Mouse (Mus musculus) intestine, postnatal 0 days (tissue): ENCODE results near the gene Sar1b. TPM values are rescaled to one million over a fixed set of nuclear protein-coding genes. Genes with fewer than 3 reads are reported as not detected.

ENCODE experiments used
- ATAC-seq: fragments of 200-750 bp; cut with Nextera tagmentation; 2 replicates; pipeline ENCODE4 v1.8.0; 2017; ENCODE audit warnings: mild to moderate bottlenecking, moderate TSS enrichment, moderate library complexity
- H3K27ac ChIP-seq: fragments of 300-500 bp; sonication (generic); 2 replicates; pipeline ENCODE4 v1.5.1; 2014; ENCODE audit warnings: mild to moderate bottlenecking, low read depth, low read length, moderate library complexity
- H3K27me3 ChIP-seq: fragments of 300-500 bp; sonication (generic); replicated peaks from 2 replicates; pipeline ENCODE4 v1.6.1; 2014; ENCODE audit warnings: low read length, mixed read lengths; ENCODE audit not compliant: control insufficient read depth, insufficient read depth
- H3K36me3 ChIP-seq: fragments of 300-500 bp; sonication (generic); 2 replicates; pipeline ENCODE4 v1.6.1; 2014; ENCODE audit warnings: mild to moderate bottlenecking, moderate library complexity; ENCODE audit not compliant: control insufficient read depth, insufficient read depth
- H3K4me1 ChIP-seq: fragments of 300-500 bp; sonication (generic); replicated peaks from 2 replicates; pipeline ENCODE4 v1.6.1; 2014; ENCODE audit warnings: antibody characterized with exemption, low read length, mixed read lengths; ENCODE audit not compliant: control insufficient read depth, insufficient read depth
- H3K4me2 ChIP-seq: fragments of 300-500 bp; sonication (generic); replicated peaks from 2 replicates; pipeline ENCODE4 v1.6.1; 2014; ENCODE audit warnings: low read depth, mild to moderate bottlenecking, moderate library complexity
- H3K4me3 ChIP-seq: fragments of 300-500 bp; sonication (generic); 2 replicates; pipeline ENCODE4 v1.5.1; 2014; ENCODE audit warnings: low read depth, low read length
- H3K9ac ChIP-seq: fragments of 300-500 bp; sonication (generic); 2 replicates; pipeline ENCODE4 v1.6.1; 2014; ENCODE audit warnings: mild to moderate bottlenecking, low read depth, low read length
- H3K9me3 ChIP-seq: fragments of 300-500 bp; sonication (generic); 2 replicates; pipeline ENCODE4 v1.6.1; 2016; ENCODE audit warnings: mixed run types; ENCODE audit not compliant: control insufficient read depth
- CTCF ChIP-seq: sonication (generic); IDR thresholded peaks from 2 replicates; pipeline ENCODE4 v1.5.1; 2016; ENCODE audit warnings: low read depth, mild to moderate bottlenecking, control low read depth, antibody characterized with exemption, moderate library complexity
- WGBS: fragments of 180-500 bp; shearing (Covaris S2); extraction: QIAGEN DNeasy Blood & Tissue Kit; methylation state at CpG from one replicate; pipeline ENCODE4 v1.1.7; 2014; 5-methylcytosine and 5-hydroxymethylcytosine counted together
- polyA plus RNA-seq: library from polyadenylated mRNA; unstranded; fragments of >200 nt; fragmentation: Nextera tagmentation; extraction: Ambion mirVana; gene quantifications from 2 replicates; pipeline ENCODE4 v1.2.1, GENCODE M21; 2015

The Sar1b gene
- polyA plus RNA-seq, 1 experiment from 2014 or later = 470 TPM

- H3K27ac ChIP-seq = peak overlapping the region; percentile 50; the same call in 1 of the 2 replicates
- no peaks in the 10 kb centered on the region; the same call in 1 of the 2 replicates for H3K4me1 ChIP-seq
- WGBS = 83% methylated on average over 5 of the region's 5 CpGs
- H3K36me3 ChIP-seq = peaks cover 31% of the 10 kb centered on the region; the same call in 1 of the 2 replicates
- no peak for ATAC-seq
- no peaks in the 10 kb centered on the region for H3K27me3 ChIP-seq
- H3K4me2 ChIP-seq = no peak overlapping the region
- H3K9ac ChIP-seq = no peak overlapping the region
- no peak for TF ChIP-seq CTCF
- H3K9me3 ChIP-seq = no peaks in the 10 kb centered on the region
- H3K4me3 ChIP-seq = no peak overlapping the region
Observed at GRCm38 (mm10) chr11:51832992-51833391, 69.5 kb downstream of the Sar1b start.

- H3K9me3 ChIP-seq = no peaks in the 10 kb centered on the region
- no peaks in the 10 kb centered on the region; the same call in 1 of the 2 replicates for H3K4me1 ChIP-seq
- peaks cover 31% of the 10 kb centered on the region; the same call in 1 of the 2 replicates for H3K36me3 ChIP-seq
- H3K27ac ChIP-seq = no peak overlapping the region
- H3K27me3 ChIP-seq = no peaks in the 10 kb centered on the region
- H3K4me2 ChIP-seq = no peak overlapping the region
- no peak overlapping the region for H3K4me3 ChIP-seq
- no peak overlapping the region for H3K9ac ChIP-seq
- ATAC-seq = no peak
- no peak for TF ChIP-seq CTCF
- WGBS = 84% methylated on average over 10 of the region's 10 CpGs
Observed at GRCm38 (mm10) chr11:51833393-51834066, 70.0 kb downstream of the Sar1b start.

GRCm38 (mm10) chr11:51834067-51834411, 70.6 kb downstream of the Sar1b start:
- WGBS = 96% methylated on average over 8 of the region's 8 CpGs
- Histone ChIP-seq H3K4me2 (no peak overlapping the region), H3K9ac (no peak overlapping the region), H3K27me3 (no peaks in the 10 kb centered on the region), H3K9me3 (no peaks in the 10 kb centered on the region), H3K4me3 (no peak overlapping the region), H3K27ac (no peak overlapping the region), H3K36me3 (peaks cover 31% of the 10 kb centered on the region; the same call in 1 of the 2 replicates), H3K4me1 (no peaks in the 10 kb centered on the region; the same call in 1 of the 2 replicates)
- no peak for TF ChIP-seq CTCF
- no peak for ATAC-seq

GRCm38 (mm10) chr11:51835598-51835997, 72.1 kb downstream of the Sar1b start:
- H3K27ac ChIP-seq = no peak overlapping the region
- H3K4me2 ChIP-seq = no peak overlapping the region
- peaks cover 28% of the 10 kb centered on the region; the same call in 1 of the 2 replicates for H3K36me3 ChIP-seq
- H3K27me3 ChIP-seq = no peaks in the 10 kb centered on the region
- no peaks in the 10 kb centered on the region for H3K9me3 ChIP-seq
- no peak overlapping the region for H3K9ac ChIP-seq
- no peak for TF ChIP-seq CTCF
- H3K4me3 ChIP-seq = no peak overlapping the region
- H3K4me1 ChIP-seq = no peaks in the 10 kb centered on the region; the same call in 1 of the 2 replicates
- ATAC-seq = no peak
- 94% methylated on average over 12 of the region's 12 CpGs for WGBS

GRCm38 (mm10) chr11:51836506-51836905, 73.0 kb downstream of the Sar1b start:
- H3K27me3 ChIP-seq = no peaks in the 10 kb centered on the region
- no peaks in the 10 kb centered on the region for H3K9me3 ChIP-seq
- 89% methylated on average over 6 of the region's 6 CpGs for WGBS
- peaks cover 22% of the 10 kb centered on the region; the same call in 1 of the 2 replicates for H3K36me3 ChIP-seq
- H3K9ac ChIP-seq = no peak overlapping the region
- H3K27ac ChIP-seq = no peak overlapping the region
- no peak for TF ChIP-seq CTCF
- H3K4me2 ChIP-seq = no peak overlapping the region
- no peaks in the 10 kb centered on the region; the same call in 1 of the 2 replicates for H3K4me1 ChIP-seq
- ATAC-seq = no peak
- H3K4me3 ChIP-seq = no peak overlapping the region

- Histone ChIP-seq H3K27ac (no peak overlapping the region), H3K9ac (no peak overlapping the region), H3K4me1 (no peaks in the 10 kb centered on the region), H3K36me3 (peaks cover 22% of the 10 kb centered on the region; the same call in 1 of the 2 replicates), H3K27me3 (no peaks in the 10 kb centered on the region), H3K4me3 (no peak overlapping the region), H3K4me2 (no peak overlapping the region), H3K9me3 (no peaks in the 10 kb centered on the region)
- no peak for TF ChIP-seq CTCF
- ATAC-seq = no peak
- WGBS = 78% methylated on average over 8 of the region's 8 CpGs
Observed at GRCm38 (mm10) chr11:51837164-51838153, 74.0 kb downstream of the Sar1b start.
